Mouse (Mus musculus): ENCODE data around the gene Triml2.

The Triml2 gene

DNA sequence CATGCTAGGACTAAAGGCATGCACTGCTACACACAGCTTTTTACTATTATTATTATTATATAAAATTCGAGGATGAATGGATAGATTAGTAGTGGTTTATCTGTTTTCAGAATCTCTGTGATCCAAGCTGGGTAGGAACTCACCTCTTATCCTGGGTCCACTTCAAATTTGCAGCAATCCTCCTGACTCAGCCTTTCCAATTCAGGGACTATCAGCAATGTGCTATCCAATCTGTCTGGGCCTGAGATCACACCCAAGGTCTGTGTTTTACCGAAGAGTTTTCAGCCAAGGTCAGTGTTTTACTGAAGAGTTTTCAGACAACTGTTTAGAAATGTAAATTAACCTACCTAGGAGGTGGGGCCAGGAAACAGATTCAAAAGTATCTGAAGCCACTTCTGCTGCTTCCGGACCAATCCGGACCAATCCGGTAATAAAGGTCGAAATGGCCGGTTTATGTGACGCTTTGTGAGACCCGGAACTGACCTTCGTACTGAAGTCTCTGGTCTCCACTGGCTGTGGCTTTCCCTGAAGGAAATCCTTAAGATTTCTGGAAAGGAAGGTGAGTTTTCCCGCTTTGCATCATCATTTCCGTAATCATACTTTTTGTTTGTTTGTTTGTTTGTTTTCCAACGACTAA, at the start of gene Triml2:
Gene Triml2, plus strand, starts transcription at position 488 of the 637 bp plus-strand sequence.
- DNase-seq = no peak

DNA sequence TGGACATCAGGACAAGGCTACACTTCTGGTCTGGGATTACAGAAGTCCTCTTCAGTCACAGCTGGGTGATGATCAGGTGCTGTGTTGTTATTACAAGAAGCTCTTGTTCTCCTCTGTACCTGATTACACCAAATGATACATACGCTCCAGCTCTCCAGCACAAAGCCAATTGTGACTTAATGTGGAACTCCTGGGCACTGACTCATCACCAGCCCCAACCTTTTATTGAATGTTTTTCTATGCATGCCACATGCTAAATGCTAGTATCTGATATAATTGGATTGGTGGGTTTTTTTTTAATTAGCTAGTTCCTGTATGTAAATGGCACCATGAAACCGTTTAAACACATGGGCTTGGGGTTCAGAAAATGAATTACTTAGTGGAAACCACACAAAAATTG, 39.0 kb upstream of the Triml2 start, which contains the start of gene Triml1:
Gene Triml1, minus strand, starts transcription at position 101 of the 400 bp plus-strand sequence.
- no peak for DNase-seq

DNA sequence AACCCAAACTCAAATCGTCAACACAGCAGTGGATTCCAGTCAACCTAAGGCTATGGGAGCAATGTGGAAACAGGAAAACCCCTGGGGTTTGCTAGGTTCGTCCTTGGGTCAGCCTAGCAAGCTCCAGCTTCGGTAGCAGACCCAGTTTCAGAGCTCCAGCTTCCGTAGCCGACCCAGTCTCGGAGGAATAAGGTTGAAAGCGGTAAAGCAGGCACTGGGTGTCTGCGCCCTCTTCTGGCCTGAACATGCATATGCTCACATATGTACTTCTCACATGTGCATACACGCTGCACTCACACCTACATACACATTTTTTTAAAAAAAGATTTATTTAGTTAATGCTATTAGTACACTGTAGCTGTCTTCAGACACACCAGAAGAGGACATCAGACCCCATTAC, 31.0 kb upstream of the Triml2 start:
- no peak for DNase-seq

DNA sequence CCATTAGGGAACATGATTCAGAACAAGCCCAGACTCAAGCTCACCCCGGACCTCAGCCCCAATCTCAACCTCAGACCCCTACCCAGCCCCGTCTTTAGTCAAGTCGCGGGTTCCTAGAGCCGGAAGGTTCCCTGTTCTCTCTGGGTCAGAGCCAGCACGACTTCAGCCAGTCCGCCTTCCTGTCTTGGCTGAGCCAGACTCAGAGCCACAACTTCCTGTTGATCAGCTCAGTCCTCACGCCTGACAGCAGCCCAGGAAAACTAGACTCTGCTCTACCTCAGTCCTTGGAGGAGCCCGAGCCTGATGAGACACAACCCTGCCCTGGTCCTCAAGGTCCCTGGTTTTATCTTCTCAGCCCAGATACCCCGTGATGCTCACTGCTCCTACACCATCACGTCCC, 17.1 kb upstream of the Triml2 start:
- no peak for DNase-seq

DNA sequence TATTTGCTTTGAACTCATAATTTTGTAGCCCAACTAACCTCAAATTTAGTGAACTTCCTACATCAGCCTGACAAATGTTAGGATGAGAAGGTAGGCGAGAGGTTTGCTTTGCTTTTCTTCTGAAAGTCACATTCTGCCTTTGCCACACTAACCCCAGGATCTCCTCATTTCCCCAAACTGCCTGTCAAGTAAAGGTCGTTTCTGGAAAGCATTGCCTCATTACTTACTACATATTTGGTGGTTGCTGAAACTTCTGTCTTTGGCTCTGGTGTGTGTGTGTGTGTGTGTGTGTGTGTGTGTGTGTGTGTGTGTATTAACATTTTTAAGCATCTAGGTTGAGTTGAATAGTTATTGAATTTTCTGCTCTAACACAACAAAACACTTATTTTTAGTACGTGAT, 15.9 kb upstream of the Triml2 start:
- DNase-seq = no peak

DNA sequence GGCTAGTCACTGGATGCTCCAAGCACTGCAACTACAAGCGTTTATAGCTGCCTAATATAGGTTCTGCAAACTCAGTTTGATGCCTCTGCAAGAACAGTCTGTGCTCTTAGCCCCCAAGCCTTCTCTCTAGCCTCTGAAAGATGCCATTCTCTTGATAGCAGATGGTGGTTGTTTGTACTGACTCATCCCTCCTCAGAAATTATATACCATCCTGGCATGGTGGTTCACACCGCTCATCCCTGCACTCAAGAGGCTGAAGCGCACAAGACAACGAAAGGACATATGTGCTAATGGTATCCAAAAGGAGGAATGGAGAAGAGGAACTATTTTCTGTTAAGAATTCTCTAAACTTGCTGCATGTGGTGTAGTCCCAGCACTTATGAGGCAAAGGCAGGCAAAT, 12.3 kb upstream of the Triml2 start:
- DNase-seq = no peak

DNA sequence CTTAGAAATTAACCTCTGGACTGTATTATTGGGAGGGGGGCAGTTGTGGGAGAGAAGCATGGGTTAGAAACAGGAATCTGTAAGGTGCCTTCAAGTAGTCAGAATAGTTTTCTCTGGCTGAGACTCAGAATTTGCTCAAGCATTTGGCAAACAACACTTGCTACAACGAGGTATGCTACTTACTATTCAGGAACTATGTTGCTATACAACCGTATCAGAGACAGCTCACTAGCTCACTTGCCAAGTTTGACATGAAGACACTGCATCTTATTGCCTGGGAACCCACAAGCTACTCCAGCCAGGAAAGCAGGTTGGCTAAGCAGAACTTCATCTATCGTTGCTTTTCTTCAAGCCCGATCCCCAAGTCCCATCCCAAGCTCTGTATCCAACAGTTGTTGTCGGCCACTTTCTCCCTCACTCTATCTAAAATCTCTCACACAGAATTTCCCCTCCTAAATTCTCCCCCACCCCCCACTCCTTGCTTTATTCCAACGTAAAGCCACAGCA, 11.0 kb upstream of the Triml2 start:
- DNase-seq = no peak

DNA sequence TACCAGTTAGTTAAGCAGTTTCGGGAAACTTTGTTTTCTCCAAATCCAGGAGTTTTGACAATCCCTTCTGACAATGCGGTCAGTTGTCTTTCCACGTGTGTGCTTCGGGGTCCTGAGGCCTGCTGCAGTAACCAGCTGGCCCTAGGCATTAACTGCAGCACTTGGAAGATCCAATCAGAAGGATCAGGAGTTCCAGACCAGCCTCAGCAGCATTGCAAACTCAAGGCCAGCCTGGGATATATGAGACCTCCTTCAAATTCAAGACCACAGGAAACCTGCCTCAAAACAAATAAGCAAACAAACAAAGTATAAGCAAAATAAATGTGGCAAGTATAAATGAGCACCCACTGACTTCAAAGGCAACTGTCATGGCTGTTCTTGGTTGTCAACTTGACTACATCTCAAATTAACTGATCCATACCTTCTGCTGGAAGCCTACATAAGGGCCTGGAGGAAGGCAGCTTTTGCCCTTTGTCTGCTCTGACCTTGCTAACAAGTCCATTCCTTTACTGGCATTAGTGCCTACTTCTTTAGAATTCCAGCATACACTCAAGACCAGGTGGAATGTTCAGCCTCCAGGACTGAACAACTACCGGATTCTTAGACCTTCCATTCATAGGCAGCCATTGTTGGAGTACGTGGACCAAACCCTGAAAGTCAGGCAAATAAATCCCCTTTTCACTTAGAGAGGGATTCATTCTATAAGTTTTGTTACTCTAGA, 3.4 kb upstream of the Triml2 start:
- no peak for DNase-seq

DNA sequence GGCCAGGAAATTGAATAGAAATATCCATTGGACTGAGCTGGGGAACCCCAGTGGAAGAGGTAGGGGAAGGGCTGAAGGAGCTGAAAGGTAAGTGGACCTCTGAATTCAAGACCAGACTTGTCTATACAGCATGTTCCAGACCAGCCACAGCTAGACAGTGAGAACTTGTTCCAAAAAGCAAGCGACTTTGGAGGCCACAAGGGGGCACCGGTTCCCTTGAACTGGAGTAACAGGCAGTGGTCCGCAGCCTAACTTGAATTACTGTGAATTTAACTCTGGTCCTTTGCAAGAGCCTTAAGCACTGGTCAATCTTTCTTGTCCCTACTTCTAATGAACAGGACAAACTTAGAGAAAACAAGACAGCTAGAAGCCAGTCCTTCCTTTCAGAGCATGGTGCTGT, 2.1 kb upstream of the Triml2 start:
- DNase-seq = no peak

DNA sequence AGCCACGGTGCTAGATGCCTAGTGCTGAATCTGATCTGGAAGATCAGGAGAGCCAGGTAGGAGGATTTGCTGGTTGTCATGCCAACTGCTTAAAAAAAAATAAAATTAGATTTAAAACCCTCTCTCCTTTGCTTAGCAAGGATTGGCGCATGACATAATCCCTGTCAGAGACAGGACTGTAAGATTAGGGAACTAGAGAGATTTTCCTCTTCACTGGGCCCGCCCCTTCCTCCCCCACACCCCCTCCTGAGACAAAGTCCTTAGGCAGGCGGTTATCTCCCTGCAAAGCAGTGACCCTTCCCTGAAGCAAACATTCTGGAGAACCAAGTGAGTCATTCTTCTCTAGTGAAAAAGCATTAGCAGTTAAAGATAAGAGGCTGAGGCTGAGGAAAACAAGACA, 1.2 kb upstream of the Triml2 start:
- DNase-seq = no peak

DNA sequence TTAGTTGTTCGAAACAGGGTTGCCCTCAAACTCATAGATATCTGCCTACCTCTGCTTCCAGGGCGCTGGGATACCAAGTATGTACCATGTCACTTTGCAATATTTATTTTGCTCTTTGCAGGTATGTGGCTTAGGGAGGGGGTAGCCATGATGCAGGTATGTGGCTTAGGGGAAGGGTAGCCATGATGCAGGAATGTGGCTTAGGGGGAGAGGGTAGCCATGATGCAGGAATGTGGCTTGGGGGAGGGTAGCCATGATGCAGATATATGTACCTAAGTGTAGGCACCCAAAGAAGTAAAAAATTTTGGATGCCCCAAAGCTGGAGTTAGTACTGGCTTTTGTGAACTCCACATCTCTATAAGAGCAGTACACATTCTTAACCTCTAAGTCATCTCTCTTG, 1.9 kb downstream of the Triml2 start:
- no peak for DNase-seq

DNA sequence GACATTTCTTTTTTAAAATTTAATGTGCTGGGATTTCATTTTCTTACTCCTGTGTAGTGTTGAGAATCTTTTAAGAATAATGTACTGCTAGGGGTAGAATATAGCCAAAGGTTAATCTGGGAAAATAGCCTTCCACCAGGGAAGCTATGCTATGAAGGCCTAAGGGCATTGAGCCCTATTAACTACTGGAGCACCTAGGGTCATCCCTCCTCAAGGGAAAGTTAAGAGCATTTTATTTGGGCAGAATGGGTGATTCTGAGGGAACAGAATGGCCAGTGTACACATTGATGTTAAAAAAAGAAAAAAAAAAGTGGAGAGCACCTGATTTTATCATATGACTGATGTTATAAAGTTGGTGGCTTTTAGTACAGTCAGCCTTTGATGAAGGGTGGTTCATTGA, 35.2 kb downstream of the Triml2 start:
- DNase-seq = no peak

DNA sequence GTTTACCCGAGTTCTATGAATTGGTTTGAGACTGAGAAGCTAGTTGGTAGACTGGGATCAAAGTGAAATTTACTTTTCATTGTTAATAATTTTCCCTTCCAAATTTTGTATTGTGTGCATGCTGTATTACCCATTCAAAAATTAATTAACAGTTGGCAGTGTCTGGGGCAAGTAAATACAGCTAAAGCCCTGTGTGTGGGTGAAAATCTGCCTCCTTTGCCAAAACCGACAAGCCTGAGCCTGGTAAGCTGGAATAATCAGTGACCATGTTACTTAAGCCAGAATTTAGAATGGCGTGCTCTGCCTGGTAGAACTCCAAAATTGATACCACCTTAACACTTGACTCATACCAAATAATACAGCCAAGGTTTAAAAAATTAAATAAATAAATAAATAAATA, 63.0 kb downstream of the Triml2 start:
- DNase-seq = no peak
